Mouse (Mus musculus): ENCODE data around the gene Megf11.
"Not testable (repeated sequence)": the region's sequence is repeated elsewhere in the genome, so short reads cannot be mapped to it uniquely, and the experiment has no call there.

Gene Megf11

GRCm38 (mm10) chr9:64697006-64697405 is 311.6 kb downstream of the Megf11 start:
- no peak for DNase-seq (ENCODE audit: low read depth, low spot score)

GRCm38 (mm10) chr9:64697677-64698076 is 312.3 kb downstream of the Megf11 start:
- no peak for DNase-seq (ENCODE audit: low read depth, low spot score)

GRCm38 (mm10) chr9:64698586-64698985 is 313.2 kb downstream of the Megf11 start:
- DNase-seq (ENCODE audit: low read depth, low spot score), result no peak

GRCm38 (mm10) chr9:64700451-64701311 is 315.3 kb downstream of the Megf11 start:
- no peak for DNase-seq (ENCODE audit: low read depth, low spot score)

GRCm38 (mm10) chr9:64701651-64702050 is 316.2 kb downstream of the Megf11 start:
- no peak for DNase-seq (ENCODE audit: low read depth, low spot score)

- no peak for DNase-seq (ENCODE audit: low read depth, low spot score)
These were observed 317.0 kb downstream of the Megf11 start for GRCm38 (mm10) chr9:64702391-64702790.

- DNase-seq (ENCODE audit: low read depth, low spot score), result peak; percentile 70
These were observed 317.5 kb downstream of the Megf11 start for GRCm38 (mm10) chr9:64702937-64703336.

GRCm38 (mm10) chr9:64703420-64703965 is 318.1 kb downstream of the Megf11 start:
- no peak for DNase-seq (ENCODE audit: low read depth, low spot score)

- DNase-seq (ENCODE audit: low read depth, low spot score), result no peak
These were observed 318.8 kb downstream of the Megf11 start for GRCm38 (mm10) chr9:64704073-64704840.

- DNase-seq (ENCODE audit: low read depth, low spot score), result not testable (repeated sequence)
These were observed 324.9 kb downstream of the Megf11 start for GRCm38 (mm10) chr9:64710291-64710690.

GRCm38 (mm10) chr9:64719526-64720163 is 334.2 kb downstream of the Megf11 start:
- no peak for DNase-seq (ENCODE audit: low read depth, low spot score)

GRCm38 (mm10) chr9:64726454-64726853 is 341.0 kb downstream of the Megf11 start:
- no peak for DNase-seq (ENCODE audit: low read depth, low spot score)

GRCm38 (mm10) chr9:64731029-64731560 is 345.7 kb downstream of the Megf11 start:
- DNase-seq (ENCODE audit: low read depth, low spot score), result no peak

GRCm38 (mm10) chr9:64734166-64734565 is 348.7 kb downstream of the Megf11 start:
- peak; percentile 59 for DNase-seq (ENCODE audit: low read depth, low spot score)

- DNase-seq (ENCODE audit: low read depth, low spot score), result not testable (repeated sequence)
These were observed 349.6 kb downstream of the Megf11 start for GRCm38 (mm10) chr9:64734992-64735391.

- DNase-seq (ENCODE audit: low read depth, low spot score), result peak; percentile 78
These were observed 350.7 kb downstream of the Megf11 start for GRCm38 (mm10) chr9:64736076-64736638.

GRCm38 (mm10) chr9:64736639-64737405 is 351.4 kb downstream of the Megf11 start:
- no peak for DNase-seq (ENCODE audit: low read depth, low spot score)

- peak; percentile 98 for DNase-seq (ENCODE audit: low read depth, low spot score)
These were observed 352.2 kb downstream of the Megf11 start, which contains the start of gene Rab11a for GRCm38 (mm10) chr9:64737406-64738201. Rab11a (minus strand) TSS chr9:64737758.

GRCm38 (mm10) chr9:64739001-64739400 is 353.6 kb downstream of the Megf11 start:
- DNase-seq (ENCODE audit: low read depth, low spot score), result peak; percentile 11

Measured in A20 (cell line).